8 mouse cellular contexts compared by ENCODE assay signal in the genomic region with DNA sequence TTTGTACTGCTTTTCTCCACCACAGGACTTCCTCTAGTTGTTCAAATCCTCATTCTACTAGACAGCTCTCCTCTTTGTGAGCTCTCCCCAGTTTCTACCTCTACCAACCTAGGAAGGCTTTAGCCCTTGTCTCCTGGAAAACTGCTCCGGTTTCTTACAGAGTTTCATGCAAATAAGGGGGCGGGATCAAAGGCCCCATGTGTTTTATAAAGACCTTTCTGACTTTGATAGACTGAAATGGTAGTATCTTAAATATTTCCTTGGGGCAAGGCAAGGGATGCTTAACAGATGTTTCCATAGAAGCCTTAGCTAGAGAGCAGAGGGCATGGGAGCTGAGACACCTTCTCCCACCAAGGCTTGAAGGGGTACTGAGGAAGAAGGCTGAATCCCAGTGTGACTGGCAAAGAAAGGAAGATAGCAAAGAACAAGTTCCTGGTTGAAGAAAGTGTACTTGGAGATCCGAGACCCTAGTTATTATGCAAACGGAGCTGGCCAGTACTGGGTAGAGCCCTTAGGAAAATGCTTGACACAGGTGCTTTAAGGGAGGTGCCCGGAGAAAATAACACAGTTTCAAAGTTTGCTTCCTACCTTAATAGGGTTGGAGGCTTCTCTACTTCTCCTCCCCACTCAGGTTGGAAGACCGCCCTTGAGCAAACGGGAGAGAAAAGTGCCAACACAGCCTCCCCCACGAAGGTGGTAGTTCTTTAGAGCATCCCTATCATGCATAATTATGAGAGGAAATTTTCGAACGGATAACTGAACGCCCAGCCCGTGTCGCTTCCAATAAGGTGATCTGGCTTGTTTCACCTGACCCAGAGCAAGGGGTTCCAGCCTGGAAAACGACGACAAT. TPM values are rescaled to one million over a fixed set of nuclear protein-coding genes. Genes with fewer than 3 reads are reported as not detected.
DNase-seq lines count a peak whose midpoint lies in the region; ATAC-seq and TF ChIP-seq lines count a peak whose summit lies in the region.
"Had no signal": no experiment of that assay in that cellular context is flagged by ENCODE, and none has a peak within 500 bp of the region (broad histone marks: within the 10 kb centered on the region; RNA-seq: fewer than 3 reads in every experiment).

TSS of gene Pik3c2b (plus strand) at position 657 of the 850 bp plus-strand sequence.

- DNase-seq in right cerebral cortex, adult 18-20 months: peak; percentile 34
- DNase-seq in right cerebral cortex, postnatal 10 days (ENCODE audit: low spot score in 2 of 2): no peak
- no peak for DNase-seq in heart, postnatal 0 days (ENCODE audit: low spot score)
- no peak for DNase-seq in limb, embryonic 10.5 days (ENCODE audit: low spot score)
- DNase-seq in adrenal gland, postnatal 10 days: no peak

- H3K4me3 ChIP-seq in embryonic facial prominence, embryonic 12.5 days: peak within 1 kb of the TSS; percentile 80
- H3K4me3 ChIP-seq in heart, postnatal 0 days (ENCODE audit: low read depth, low read length): peak within 1 kb of the TSS; percentile 90
- peak within 1 kb of the TSS; percentile 88 for H3K4me3 ChIP-seq in limb, embryonic 10.5 days
- H3K4me3 ChIP-seq in stomach, embryonic 14.5 days (ENCODE audit: low read depth, low read length): peak within 1 kb of the TSS; percentile 62

- H3K9ac ChIP-seq in embryonic facial prominence, embryonic 12.5 days: peak within 1 kb of the TSS; percentile 89
- H3K9ac ChIP-seq in heart, postnatal 0 days (replicated peaks; ENCODE audit: low read depth, low read length): peak within 1 kb of the TSS; percentile 94
- H3K9ac ChIP-seq in stomach, embryonic 14.5 days (replicated peaks; ENCODE audit: low read depth, low read length): peak within 1 kb of the TSS; percentile 71

- TF ChIP-seq CTCF in heart, postnatal 0 days (IDR thresholded peaks at IDR 0.05; ENCODE audit: low read depth): no peak

- no peak for TF ChIP-seq EP300 in heart, postnatal 0 days (IDR thresholded peaks at IDR 0.05; ENCODE audit: low read depth)

- no peaks in the 10 kb centered on the region for H3K36me3 ChIP-seq in embryonic facial prominence, embryonic 12.5 days
- H3K36me3 ChIP-seq in heart, postnatal 0 days (replicated peaks; ENCODE audit: control insufficient read depth, insufficient read depth, low read length): no peaks in the 10 kb centered on the region
- no peaks in the 10 kb centered on the region for H3K36me3 ChIP-seq in limb, embryonic 10.5 days
- H3K36me3 ChIP-seq in stomach, embryonic 14.5 days (ENCODE audit: control insufficient read depth, insufficient read depth, low read length): no peaks in the 10 kb centered on the region

- 2% methylated on average over 15 of the region's 15 CpGs for WGBS in embryonic facial prominence, embryonic 12.5 days
- whole genome bisulfite sequencing in heart, postnatal 0 days: 7% methylated on average over 15 of the region's 15 CpGs
- WGBS in limb, embryonic 10.5 days: 2% methylated on average over 15 of the region's 15 CpGs
- 1% methylated on average over 15 of the region's 15 CpGs for WGBS in stomach, embryonic 14.5 days

- no peak for ATAC-seq in embryonic facial prominence, embryonic 12.5 days (ENCODE audit: insufficient number of reproducible peaks, insufficient read depth, low FRiP score, low TSS enrichment)
- no peak for ATAC-seq in heart, postnatal 0 days (ENCODE audit: insufficient read depth, low read depth)
- no peak for ATAC-seq in stomach, embryonic 14.5 days (ENCODE audit: insufficient number of reproducible peaks, insufficient read depth, low FRiP score, low read depth)

- peak within 1 kb of the TSS; percentile 72 for H3K4me2 ChIP-seq in embryonic facial prominence, embryonic 12.5 days (replicated peaks)
- peak within 1 kb of the TSS; percentile 99 for H3K4me2 ChIP-seq in heart, postnatal 0 days (ENCODE audit: low read depth, low read length)
- H3K4me2 ChIP-seq in stomach, embryonic 14.5 days (replicated peaks; ENCODE audit: low read depth, low read length): peak within 1 kb of the TSS; percentile 72

- H3K4me1 ChIP-seq in embryonic facial prominence, embryonic 12.5 days: peaks cover 29% of the 10 kb centered on the region
- H3K4me1 ChIP-seq in heart, postnatal 0 days (ENCODE audit: control insufficient read depth, insufficient read depth): peaks cover 12% of the 10 kb centered on the region
- H3K4me1 ChIP-seq in limb, embryonic 10.5 days: peaks cover 43% of the 10 kb centered on the region
- H3K4me1 ChIP-seq in stomach, embryonic 14.5 days (ENCODE audit: control insufficient read depth, insufficient read depth, low read length): peaks cover 17% of the 10 kb centered on the region

- no peaks in the 10 kb centered on the region for H3K9me3 ChIP-seq in embryonic facial prominence, embryonic 12.5 days
- no peaks in the 10 kb centered on the region for H3K9me3 ChIP-seq in heart, postnatal 0 days (replicated peaks; ENCODE audit: control insufficient read depth, low read length)
- H3K9me3 ChIP-seq in limb, embryonic 10.5 days (replicated peaks): no peaks in the 10 kb centered on the region
- H3K9me3 ChIP-seq in stomach, embryonic 14.5 days (ENCODE audit: control insufficient read depth, low read depth, low read length): no peaks in the 10 kb centered on the region

- H3K27ac ChIP-seq in embryonic facial prominence, embryonic 12.5 days: peak within 1 kb of the TSS; percentile 89
- peak within 1 kb of the TSS; percentile 90 for H3K27ac ChIP-seq in heart, postnatal 0 days (ENCODE audit: low read depth)
- H3K27ac ChIP-seq in limb, embryonic 10.5 days: peak within 1 kb of the TSS; percentile 95
- peak within 1 kb of the TSS; percentile 84 for H3K27ac ChIP-seq in stomach, embryonic 14.5 days (ENCODE audit: low read length)
- H3K27ac ChIP-seq: macrophage had no signal

- H3K27me3 ChIP-seq in embryonic facial prominence, embryonic 12.5 days: no peaks in the 10 kb centered on the region
- no peaks in the 10 kb centered on the region for H3K27me3 ChIP-seq in heart, postnatal 0 days (ENCODE audit: control insufficient read depth, insufficient read depth, low read length)
- H3K27me3 ChIP-seq in limb, embryonic 10.5 days (ENCODE audit: low read depth, poor library complexity, severe bottlenecking): peaks cover 20% of the 10 kb centered on the region
- no peaks in the 10 kb centered on the region for H3K27me3 ChIP-seq in stomach, embryonic 14.5 days (ENCODE audit: control insufficient read depth, insufficient read depth, low read length)

RNA-seq across cellular contexts. Expression of gene Pik3c2b, which starts in this region (rescaled TPM):
- polyA plus RNA-seq in embryonic facial prominence, embryonic 12.5 days (2016; fragmentation: Nextera tagmentation; extraction: Ambion mirVana): 9.8 and 10.8 TPM in 2 replicates
- total RNA-seq in heart, postnatal 0 days (2014; rRNA removed; ENCODE audit: low replicate concordance): 16.3 and 17.4 TPM in 2 replicates
- 7.6 and 7.8 TPM in 2 replicates for polyA plus RNA-seq in heart, postnatal 0 days (2015; fragmentation: Nextera tagmentation; extraction: Ambion mirVana)
- 6.1 and 7.4 TPM in 2 replicates for polyA plus RNA-seq in limb, embryonic 10.5 days (2016; fragmentation: Nextera tagmentation; extraction: Ambion mirVana)
- polyA plus RNA-seq in stomach, embryonic 14.5 days (2014; fragmentation: Nextera tagmentation; extraction: Ambion mirVana): 10.7 and 13.8 TPM in 2 replicates
- 10 to 100 TPM in 1 of 2 experiments, 1 to 10 TPM in 1; 8.8 to 14.1 TPM for total RNA-seq in adrenal gland, postnatal 10 days (2021)
